Mouse (Mus musculus) midbrain, embryonic 13.5 days (tissue): ENCODE data around the gene Phpt1. TPM values are rescaled to one million over a fixed set of nuclear protein-coding genes. Genes with fewer than 3 reads are reported as not detected.

Experiments
- ATAC-seq: fragments of 200-750 bp; cut with Nextera tagmentation; 2 replicates; pipeline ENCODE4 v1.8.0; 2017; ENCODE audit warnings: mild to moderate bottlenecking, moderate TSS enrichment, moderate library complexity
- H3K27ac ChIP-seq: fragments of 300-500 bp; sonication (generic); 2 replicates; pipeline ENCODE4 v1.5.1; 2015; ENCODE audit warnings: inconsistent platforms, mild to moderate bottlenecking, moderate library complexity
- H3K27me3 ChIP-seq: fragments of 300-500 bp; sonication (generic); 2 replicates; pipeline ENCODE4 v1.6.1; 2015; ENCODE audit warnings: mild to moderate bottlenecking, inconsistent platforms
- H3K36me3 ChIP-seq: fragments of 300-500 bp; sonication (generic); 2 replicates; pipeline ENCODE4 v1.6.1; 2015; ENCODE audit warnings: mild to moderate bottlenecking, inconsistent platforms
- H3K4me1 ChIP-seq: fragments of 300-500 bp; sonication (generic); replicated peaks from 2 replicates; pipeline ENCODE4 v1.6.1; 2015; ENCODE audit warnings: inconsistent platforms
- H3K4me2 ChIP-seq: fragments of 300-500 bp; sonication (generic); replicated peaks from 2 replicates; pipeline ENCODE4 v1.6.1; 2015; ENCODE audit warnings: moderate library complexity, mild to moderate bottlenecking, inconsistent platforms
- H3K4me3 ChIP-seq: fragments of 300-500 bp; sonication (generic); replicated peaks from 2 replicates; pipeline ENCODE4 v1.5.1; 2015; ENCODE audit warnings: mild to moderate bottlenecking, inconsistent platforms
- H3K9ac ChIP-seq: fragments of 300-500 bp; sonication (generic); replicated peaks from 2 replicates; pipeline ENCODE4 v1.6.1; 2015; ENCODE audit warnings: mild to moderate bottlenecking, inconsistent platforms
- H3K9me3 ChIP-seq: fragments of 300-500 bp; sonication (generic); 2 replicates; pipeline ENCODE4 v1.6.1; 2016; ENCODE audit warnings: mild to moderate bottlenecking, inconsistent platforms
- WGBS: fragments of 180-500 bp; shearing (Covaris S2); methylation state at CpG from one replicate; pipeline ENCODE4 v1.1.7; 2015; 5-methylcytosine and 5-hydroxymethylcytosine counted together
- polyA plus RNA-seq: library from polyadenylated mRNA; unstranded; fragments of >200 nt; fragmentation: Nextera tagmentation; extraction: Ambion mirVana; gene quantifications from 2 replicates; pipeline ENCODE4 v1.2.1, GENCODE M21; 2015

Gene Phpt1
- polyA plus RNA-seq, 1 experiment from 2014 or later: 190 TPM

DNA sequence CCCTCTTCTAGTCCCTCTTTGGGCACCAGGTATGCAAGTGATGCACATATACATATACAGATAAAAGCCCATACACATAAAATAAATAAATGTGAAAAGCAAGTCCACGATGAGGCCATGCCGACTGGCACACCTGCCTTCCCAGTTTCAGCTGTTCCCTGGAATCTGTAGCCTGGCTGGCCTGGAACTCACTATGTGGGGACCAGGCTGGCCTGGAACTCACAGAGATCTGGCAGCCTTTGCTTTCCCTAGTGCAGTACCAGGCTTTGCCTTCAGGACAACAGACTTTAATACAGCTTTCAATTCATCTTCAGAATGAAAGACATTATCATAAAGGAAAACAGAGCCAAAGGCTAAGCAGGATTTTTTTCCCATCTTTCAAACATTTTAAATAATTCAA, 41.3 kb downstream of the Phpt1 start:
- no peak overlapping the region for H3K9ac ChIP-seq
- H3K4me2 ChIP-seq: no peak overlapping the region
- no peaks in the 10 kb centered on the region for H3K4me1 ChIP-seq
- H3K9me3 ChIP-seq: no peaks in the 10 kb centered on the region
- H3K36me3 ChIP-seq: peaks cover 74% of the 10 kb centered on the region
- no peak overlapping the region for H3K27ac ChIP-seq
- H3K4me3 ChIP-seq: no peak overlapping the region
- ATAC-seq: no peak
- H3K27me3 ChIP-seq: no peaks in the 10 kb centered on the region
- 95% methylated on average over 2 of the region's 2 CpGs for WGBS

DNA sequence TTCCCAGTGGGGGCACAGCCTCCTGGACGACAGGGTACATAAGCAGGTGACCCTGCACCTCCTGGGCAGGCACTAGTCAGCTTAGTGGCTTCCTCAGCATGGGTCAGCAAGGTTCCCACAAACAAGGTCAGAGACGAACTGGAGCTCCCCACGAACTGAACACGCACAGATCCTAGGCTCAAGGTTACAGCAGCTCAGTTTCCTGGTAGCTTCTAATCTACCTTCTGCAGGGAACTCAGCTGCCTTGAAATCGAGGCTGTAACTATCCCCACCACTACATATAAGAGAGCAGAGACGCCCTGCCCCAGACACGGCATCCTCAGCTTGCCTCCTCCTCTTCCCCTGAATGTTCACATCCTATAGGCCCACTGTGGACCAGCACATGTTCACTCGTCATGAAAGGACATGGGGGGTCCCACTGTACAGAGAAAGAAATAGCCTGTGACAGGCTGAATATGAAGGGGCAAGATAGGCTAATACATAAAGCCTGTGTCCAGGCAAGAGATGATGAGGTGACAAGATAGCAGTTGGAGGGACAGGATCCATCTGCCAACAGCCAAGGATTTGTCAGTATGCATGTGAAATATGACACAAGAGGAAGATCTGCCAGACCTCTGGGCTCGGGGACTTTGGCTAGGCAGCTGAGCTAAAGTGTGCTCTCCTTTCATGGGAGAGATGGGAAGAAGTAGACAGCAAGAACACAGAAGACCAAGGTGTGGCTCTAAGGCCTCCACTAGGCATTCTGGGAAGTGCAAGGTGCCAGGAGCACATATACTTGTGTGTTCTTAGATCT, 48.3 kb downstream of the Phpt1 start:
- WGBS: 90% methylated on average over 9 of the region's 9 CpGs
- Histone ChIP-seq H3K9ac (no peak overlapping the region), H3K36me3 (peaks cover 93% of the 10 kb centered on the region), H3K9me3 (no peaks in the 10 kb centered on the region), H3K4me2 (no peak overlapping the region), H3K27me3 (no peaks in the 10 kb centered on the region), H3K4me3 (no peak overlapping the region), H3K4me1 (no peaks in the 10 kb centered on the region), H3K27ac (no peak overlapping the region)
- ATAC-seq: no peak

Other genes starting within 250 kb of the Phpt1 start
- gene Man1b1, start 242.9 kb downstream of the Phpt1 start, polyA plus RNA-seq: 60.0 and 66.4 TPM in 2 replicates
- gene Dpp7, start 218.9 kb downstream of the Phpt1 start, polyA plus RNA-seq: 19.9 and 23.7 TPM in 2 replicates
- 3.9 and 4.4 TPM in 2 replicates for gene Uap1l1, start 209.5 kb downstream of the Phpt1 start, polyA plus RNA-seq
- gene Sapcd2, start 202.9 kb downstream of the Phpt1 start, polyA plus RNA-seq: 23.1 and 25.5 TPM in 2 replicates
- 0.62 and 1.0 TPM in 2 replicates for gene Entpd2, start 179.3 kb downstream of the Phpt1 start, polyA plus RNA-seq
- gene Npdc1, start 175.9 kb downstream of the Phpt1 start, polyA plus RNA-seq: 380 and 389 TPM in 2 replicates
- gene Fut7, start 152.0 kb downstream of the Phpt1 start, polyA plus RNA-seq: 0.49 TPM in 1 of 2 replicates, not detected in the other
- 10.2 and 11.1 TPM in 2 replicates for gene Abca2, start 146.5 kb downstream of the Phpt1 start, polyA plus RNA-seq
- gene Clic3, start 118.4 kb downstream of the Phpt1 start, polyA plus RNA-seq: 2.7 and 4.0 TPM in 2 replicates
- gene Paxx, start 114.1 kb downstream of the Phpt1 start, polyA plus RNA-seq: 85.7 and 92.1 TPM in 2 replicates
- gene Ptgds, start 105.2 kb downstream of the Phpt1 start, polyA plus RNA-seq: 48.6 and 80.5 TPM in 2 replicates
- gene Lcn12, start 81.3 kb downstream of the Phpt1 start, polyA plus RNA-seq: not detected in 2 replicates
- 120 and 122 TPM in 2 replicates for gene Fbxw5, start 74.5 kb downstream of the Phpt1 start, polyA plus RNA-seq
- gene C8g, start 73.5 kb downstream of the Phpt1 start, polyA plus RNA-seq: 5.6 and 7.2 TPM in 2 replicates
- gene Traf2, start 28.3 kb downstream of the Phpt1 start, polyA plus RNA-seq: 22.9 and 24.1 TPM in 2 replicates
- gene Edf1, start 17.4 kb downstream of the Phpt1 start, polyA plus RNA-seq: 387 and 406 TPM in 2 replicates
- 3.2 and 6.8 TPM in 2 replicates for gene Mamdc4, start 379 bp downstream of the Phpt1 start, polyA plus RNA-seq
- 3.5 and 5.7 TPM in 2 replicates for gene Ajm1, start 6.5 kb upstream of the Phpt1 start, polyA plus RNA-seq
- 67.2 and 75.9 TPM in 2 replicates for gene Rabl6, start 33.3 kb upstream of the Phpt1 start, polyA plus RNA-seq
- gene Ccdc183, start 42.5 kb upstream of the Phpt1 start, polyA plus RNA-seq: 0.24 and 0.47 TPM in 2 replicates
- 27.5 and 32.3 TPM in 2 replicates for gene Tmem141, start 46.8 kb upstream of the Phpt1 start, polyA plus RNA-seq
- gene Fcna, start 52.8 kb upstream of the Phpt1 start, polyA plus RNA-seq: 1.1 and 1.8 TPM in 2 replicates
- gene Lcn8, start 77.9 kb upstream of the Phpt1 start, polyA plus RNA-seq: not detected in 2 replicates
- not detected in 2 replicates for gene Lcn5, start 82.7 kb upstream of the Phpt1 start, polyA plus RNA-seq
- not detected in 2 replicates for gene Lcn6, start 101.6 kb upstream of the Phpt1 start, polyA plus RNA-seq
- gene Lcn10, start 107.5 kb upstream of the Phpt1 start, polyA plus RNA-seq: not detected in 2 replicates
- not detected in 2 replicates for gene Obp2a, start 124.8 kb upstream of the Phpt1 start, polyA plus RNA-seq
- 98.4 and 100 TPM in 2 replicates for gene Bmyc, start 131.5 kb upstream of the Phpt1 start, polyA plus RNA-seq
- gene Obp2b, start 161.8 kb upstream of the Phpt1 start, polyA plus RNA-seq: not detected in 2 replicates
- gene Lcn3, start 190.3 kb upstream of the Phpt1 start, polyA plus RNA-seq: not detected in 2 replicates
- gene Lcn11, start 201.8 kb upstream of the Phpt1 start, polyA plus RNA-seq: not detected in 2 replicates
- gene Gm13539, start 207.0 kb upstream of the Phpt1 start, polyA plus RNA-seq: not detected in 2 replicates
- gene Glt6d1, start 240.6 kb upstream of the Phpt1 start, polyA plus RNA-seq: not detected in 2 replicates
- not detected in 2 replicates for gene Lcn9, start 247.9 kb upstream of the Phpt1 start, polyA plus RNA-seq